Mouse (Mus musculus): ENCODE measurements around the gene Pdcd2l. TPM values are rescaled to one million over a fixed set of nuclear protein-coding genes. Genes with fewer than 3 reads are reported as not detected.

Pdcd2l gene
- 32.5 and 41.9 TPM in 2 replicates for total RNA-seq (2014; rRNA removed; ENCODE audit: low replicate concordance)
- polyA plus RNA-seq (2015; fragmentation: Nextera tagmentation; extraction: Ambion mirVana): 41.7 and 44.0 TPM in 2 replicates

DNA sequence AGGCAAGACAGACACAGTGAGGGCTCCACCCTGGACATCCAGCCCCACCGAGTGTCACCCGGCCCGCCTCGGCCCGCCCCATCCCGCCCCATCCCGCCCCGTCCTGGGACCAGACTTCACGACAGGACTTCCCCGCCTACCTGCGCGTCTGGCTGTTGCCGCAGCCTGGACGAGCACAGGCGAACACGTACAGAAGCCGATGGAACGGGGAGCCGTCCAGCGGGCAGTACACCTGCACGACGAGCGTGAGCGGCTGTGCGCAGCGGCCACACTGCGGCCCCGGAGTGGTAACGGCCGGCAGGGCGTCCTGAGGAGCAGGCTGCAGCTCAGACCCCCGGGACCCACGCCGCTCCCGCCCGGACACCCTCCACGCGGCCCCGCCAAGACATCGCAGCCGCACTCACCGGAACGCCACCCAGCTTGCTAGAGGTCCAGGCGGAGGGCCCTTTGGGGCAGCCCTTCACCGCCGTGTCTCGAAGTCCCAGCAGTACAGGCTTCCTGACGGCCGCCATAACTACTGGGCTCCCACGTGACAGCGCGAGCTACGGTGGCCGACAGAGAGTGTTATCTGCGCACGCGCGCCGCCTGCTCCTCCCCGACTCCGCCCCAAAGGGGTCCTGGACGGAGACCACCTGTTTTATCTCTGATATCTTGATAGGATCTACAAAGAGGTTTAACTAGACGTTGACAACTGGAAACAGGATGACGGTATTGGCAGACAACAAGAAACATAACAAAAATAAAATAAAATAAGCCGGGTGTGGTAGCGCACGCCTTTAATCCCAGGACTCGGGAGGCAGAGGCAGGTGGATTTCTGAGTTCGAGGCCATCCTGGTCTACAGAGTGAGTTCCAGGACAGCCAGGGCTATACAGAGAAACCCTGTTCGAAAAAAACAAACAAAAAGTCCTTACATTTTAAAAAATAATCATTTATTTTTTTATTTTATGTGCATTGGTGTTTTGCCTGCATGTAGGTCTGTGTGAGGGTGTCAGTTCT lies at the start of gene Pdcd2l:
Gene Pdcd2l (minus strand): TSS at position 530 of the 997 bp plus-strand sequence.
- Histone ChIP-seq H3K4me2 (ENCODE audit: low read depth, low read length) (peak within 1 kb of the TSS; percentile 90), H3K4me3 (ENCODE audit: low read depth, low read length) (peak within 1 kb of the TSS; percentile 96), H3K36me3 (replicated peaks; ENCODE audit: control insufficient read depth, insufficient read depth, low read length) (peaks cover 28% of the 10 kb centered on the region), H3K27ac (ENCODE audit: low read depth) (peak within 1 kb of the TSS; percentile 83), H3K4me1 (ENCODE audit: control insufficient read depth, insufficient read depth) (peaks cover 8% of the 10 kb centered on the region; the same call in 1 of the 2 replicates), H3K27me3 (ENCODE audit: control insufficient read depth, insufficient read depth, low read length) (no peaks in the 10 kb centered on the region), H3K9me3 (replicated peaks; ENCODE audit: control insufficient read depth, low read length) (no peaks in the 10 kb centered on the region), H3K9ac (replicated peaks; ENCODE audit: low read depth, low read length) (peak within 1 kb of the TSS; percentile 93)
- TF ChIP-seq CTCF (IDR thresholded peaks at IDR 0.05; ENCODE audit: low read depth) (no peak), EP300 (IDR thresholded peaks at IDR 0.05; ENCODE audit: low read depth) (0 out of 2 replicates have a peak, but pooled peaks have one; percentile 19)
- DNase-seq (ENCODE audit: low spot score) (peak; percentile 86), ATAC-seq (ENCODE audit: insufficient read depth, low read depth) (peak; percentile 93)
- WGBS: 2% methylated on average over 70 of the region's 70 CpGs

DNA sequence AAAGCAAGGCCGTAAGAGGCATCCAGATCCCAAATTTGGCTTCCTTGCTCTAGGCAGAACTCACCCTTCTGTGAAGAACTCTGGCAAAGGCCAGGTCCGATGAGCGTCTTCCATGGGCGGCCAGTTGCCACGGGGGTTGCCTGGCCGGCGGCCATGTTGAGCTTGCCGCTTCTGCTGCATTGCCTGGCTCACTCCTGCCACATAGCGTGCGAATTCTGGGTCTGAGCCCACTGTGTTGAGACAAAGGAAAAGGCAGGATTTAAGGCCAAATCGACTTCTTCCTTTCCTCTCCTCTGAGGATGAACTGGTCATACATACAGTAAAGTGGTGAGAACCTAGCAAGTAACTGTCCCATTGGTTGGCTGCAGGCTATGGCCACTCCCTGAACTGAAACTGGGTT lies 45.7 kb upstream of the Pdcd2l start:
- WGBS: 94% methylated on average over 11 of the region's 11 CpGs
- peaks cover 86% of the 10 kb centered on the region for H3K36me3 ChIP-seq (replicated peaks; ENCODE audit: control insufficient read depth, insufficient read depth, low read length)
- no peak overlapping the region for H3K9ac ChIP-seq (replicated peaks; ENCODE audit: low read depth, low read length)
- H3K4me2 ChIP-seq (ENCODE audit: low read depth, low read length): no peak overlapping the region
- DNase-seq (ENCODE audit: low spot score): no peak
- ATAC-seq (ENCODE audit: insufficient read depth, low read depth): no peak
- no peak overlapping the region for H3K4me3 ChIP-seq (ENCODE audit: low read depth, low read length)
- no peaks in the 10 kb centered on the region for H3K9me3 ChIP-seq (replicated peaks; ENCODE audit: control insufficient read depth, low read length)
- H3K4me1 ChIP-seq (ENCODE audit: control insufficient read depth, insufficient read depth): no peaks in the 10 kb centered on the region
- H3K27ac ChIP-seq (ENCODE audit: low read depth): no peak overlapping the region
- TF ChIP-seq CTCF (IDR thresholded peaks at IDR 0.05; ENCODE audit: low read depth) (no peak), EP300 (IDR thresholded peaks at IDR 0.05; ENCODE audit: low read depth) (no peak)
- H3K27me3 ChIP-seq (ENCODE audit: control insufficient read depth, insufficient read depth, low read length): no peaks in the 10 kb centered on the region

DNA sequence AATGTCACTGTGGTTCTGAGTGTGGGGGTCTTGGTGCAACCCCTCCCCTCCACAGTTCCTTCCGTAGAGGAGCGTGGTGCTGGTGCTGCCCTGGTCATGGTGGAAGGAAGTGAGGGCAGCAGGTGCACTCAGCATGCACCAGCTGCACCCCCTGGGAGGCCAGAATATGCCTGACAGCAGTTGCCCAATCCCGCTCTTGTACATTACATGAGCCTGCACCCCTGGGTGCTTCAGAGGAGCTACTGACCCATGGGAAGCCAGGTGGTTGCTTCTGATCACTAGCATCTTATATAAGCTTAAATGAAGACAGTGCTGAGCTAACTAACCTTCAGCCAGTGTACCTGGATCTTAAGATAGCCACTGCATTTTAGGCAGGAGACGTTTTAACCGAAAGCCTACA lies 41.6 kb upstream of the Pdcd2l start:
- H3K27ac ChIP-seq (ENCODE audit: low read depth): no peak overlapping the region
- H3K4me2 ChIP-seq (ENCODE audit: low read depth, low read length): no peak overlapping the region
- DNase-seq (ENCODE audit: low spot score) (no peak), ATAC-seq (ENCODE audit: insufficient read depth, low read depth) (no peak)
- H3K9ac ChIP-seq (replicated peaks; ENCODE audit: low read depth, low read length): no peak overlapping the region
- H3K27me3 ChIP-seq (ENCODE audit: control insufficient read depth, insufficient read depth, low read length): no peaks in the 10 kb centered on the region
- peaks cover 67% of the 10 kb centered on the region for H3K36me3 ChIP-seq (replicated peaks; ENCODE audit: control insufficient read depth, insufficient read depth, low read length)
- 92% methylated on average over 5 of the region's 5 CpGs for WGBS
- H3K9me3 ChIP-seq (replicated peaks; ENCODE audit: control insufficient read depth, low read length): no peaks in the 10 kb centered on the region
- peaks cover 12% of the 10 kb centered on the region; the same call in 1 of the 2 replicates for H3K4me1 ChIP-seq (ENCODE audit: control insufficient read depth, insufficient read depth)
- TF ChIP-seq CTCF (IDR thresholded peaks at IDR 0.05; ENCODE audit: low read depth) (no peak), EP300 (IDR thresholded peaks at IDR 0.05; ENCODE audit: low read depth) (no peak)
- H3K4me3 ChIP-seq (ENCODE audit: low read depth, low read length): no peak overlapping the region

DNA sequence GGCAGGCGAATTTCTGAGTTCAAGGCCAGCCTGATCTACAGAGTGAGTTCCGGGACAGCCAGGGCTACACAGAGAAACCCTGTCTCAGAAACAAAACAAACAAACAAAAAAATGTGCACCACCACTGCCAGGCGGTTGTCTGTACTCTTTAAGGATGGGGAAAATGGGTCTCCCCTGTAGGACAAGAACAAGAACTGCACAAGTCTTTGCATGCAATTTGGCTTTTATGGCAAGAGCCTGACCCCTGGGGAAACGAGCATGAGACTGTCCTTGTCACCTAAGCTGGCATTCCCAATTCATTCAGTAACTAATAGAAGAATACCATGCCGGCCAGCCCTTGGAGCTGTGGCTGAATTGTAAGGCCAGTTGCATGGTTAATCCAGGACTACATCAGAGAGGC lies 39.1 kb upstream of the Pdcd2l start:
- 88% methylated on average over 5 of the region's 5 CpGs for WGBS
- Histone ChIP-seq H3K27ac (ENCODE audit: low read depth) (no peak overlapping the region), H3K9me3 (replicated peaks; ENCODE audit: control insufficient read depth, low read length) (no peaks in the 10 kb centered on the region), H3K36me3 (replicated peaks; ENCODE audit: control insufficient read depth, insufficient read depth, low read length) (peaks cover 46% of the 10 kb centered on the region), H3K4me2 (ENCODE audit: low read depth, low read length) (no peak overlapping the region), H3K9ac (replicated peaks; ENCODE audit: low read depth, low read length) (no peak overlapping the region), H3K27me3 (ENCODE audit: control insufficient read depth, insufficient read depth, low read length) (no peaks in the 10 kb centered on the region), H3K4me1 (ENCODE audit: control insufficient read depth, insufficient read depth) (peaks cover 23% of the 10 kb centered on the region; the same call in 1 of the 2 replicates), H3K4me3 (ENCODE audit: low read depth, low read length) (no peak overlapping the region)
- DNase-seq (ENCODE audit: low spot score): no peak
- no peak for ATAC-seq (ENCODE audit: insufficient read depth, low read depth)
- TF ChIP-seq CTCF (IDR thresholded peaks at IDR 0.05; ENCODE audit: low read depth) (no peak), EP300 (IDR thresholded peaks at IDR 0.05; ENCODE audit: low read depth) (no peak)

DNA sequence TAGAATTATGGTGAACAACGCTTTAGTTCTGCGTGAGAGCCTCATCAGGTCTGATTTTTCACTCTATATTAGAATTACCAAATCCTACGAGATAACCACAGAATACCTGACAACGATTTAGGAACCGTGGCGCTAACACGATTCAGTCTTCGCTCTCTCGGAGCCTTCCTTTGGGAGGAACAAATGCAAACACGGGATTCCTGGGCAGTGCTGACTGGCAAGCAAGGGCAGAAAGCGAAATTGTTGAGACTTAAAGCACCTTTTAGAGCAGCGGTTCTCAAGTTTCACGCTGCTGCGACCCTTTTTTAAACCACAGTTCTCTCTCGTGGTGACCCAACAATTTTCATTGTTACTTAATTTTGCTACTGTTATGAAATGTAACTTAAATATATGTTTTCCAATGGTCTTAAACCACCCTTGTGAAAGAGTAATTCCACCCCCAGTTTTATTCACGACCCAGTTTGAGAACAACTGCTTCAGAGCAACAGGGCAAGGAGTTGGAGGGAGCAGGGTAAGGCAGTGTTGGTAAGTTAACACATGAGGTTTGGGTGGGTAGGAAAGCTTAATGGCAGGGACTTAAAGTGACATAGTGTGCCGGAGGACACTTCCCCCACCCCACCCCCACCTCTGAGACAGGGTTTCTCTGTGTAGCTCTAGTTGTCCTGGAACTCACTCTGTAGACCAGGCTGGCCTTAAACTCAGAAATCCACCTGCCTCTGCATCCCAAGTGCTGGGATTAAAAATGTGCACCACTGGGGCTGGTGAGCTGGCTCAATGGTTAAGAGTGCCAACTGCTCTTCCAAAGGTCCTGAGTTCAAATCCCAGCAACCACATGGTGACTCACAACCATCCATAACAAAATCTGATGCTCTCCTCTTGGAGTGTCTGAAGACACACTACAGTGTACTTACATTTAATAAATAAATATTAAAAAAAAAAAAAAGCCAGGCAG lies 38.4 kb upstream of the Pdcd2l start:
- H3K27ac ChIP-seq (ENCODE audit: low read depth): peak overlapping the region; percentile 80
- H3K9me3 ChIP-seq (replicated peaks; ENCODE audit: control insufficient read depth, low read length): no peaks in the 10 kb centered on the region
- peaks cover 25% of the 10 kb centered on the region; the same call in 1 of the 2 replicates for H3K4me1 ChIP-seq (ENCODE audit: control insufficient read depth, insufficient read depth)
- ATAC-seq (ENCODE audit: insufficient read depth, low read depth): no peak
- WGBS: 1% methylated on average over 17 of the region's 17 CpGs
- H3K27me3 ChIP-seq (ENCODE audit: control insufficient read depth, insufficient read depth, low read length): no peaks in the 10 kb centered on the region
- H3K4me3 ChIP-seq (ENCODE audit: low read depth, low read length): peak overlapping the region; percentile 50
- peak overlapping the region; percentile 59 for H3K4me2 ChIP-seq (ENCODE audit: low read depth, low read length)
- TF ChIP-seq EP300 (IDR thresholded peaks at IDR 0.05; ENCODE audit: low read depth) (no peak), CTCF (IDR thresholded peaks at IDR 0.05; ENCODE audit: low read depth) (no peak)
- H3K36me3 ChIP-seq (replicated peaks; ENCODE audit: control insufficient read depth, insufficient read depth, low read length): peaks cover 39% of the 10 kb centered on the region
- H3K9ac ChIP-seq (replicated peaks; ENCODE audit: low read depth, low read length): 0 out of 2 replicates have a peak overlapping the region, but pooled peaks have one; percentile 4
- DNase-seq (ENCODE audit: low spot score): peak; percentile 35

Measured in heart, postnatal 0 days (tissue).